Mouse (Mus musculus) heart, embryonic 15.5 days (tissue): ENCODE measurements around the gene Csmd2. TPM values are rescaled to one million over a fixed set of nuclear protein-coding genes. Genes with fewer than 3 reads are reported as not detected.

Experiments
- ATAC-seq: fragments of 200-750 bp; cut with Nextera tagmentation; replicated peaks from 2 replicates; pipeline ENCODE4 v1.8.0; 2017; ENCODE audit warnings: low read depth, moderate TSS enrichment; ENCODE audit not compliant: insufficient number of reproducible peaks, insufficient read depth, low FRiP score
- H3K27ac ChIP-seq: fragments of 300-500 bp; sonication (generic); 2 replicates; pipeline ENCODE4 v1.5.1; 2015; ENCODE audit warnings: mild to moderate bottlenecking, inconsistent platforms
- H3K27me3 ChIP-seq: fragments of 300-500 bp; sonication (generic); 2 replicates; pipeline ENCODE4 v1.6.1; 2015; ENCODE audit warnings: inconsistent platforms
- H3K36me3 ChIP-seq: fragments of 300-500 bp; sonication (generic); 2 replicates; pipeline ENCODE4 v1.6.1; 2015; ENCODE audit warnings: mild to moderate bottlenecking, inconsistent platforms
- H3K4me1 ChIP-seq: fragments of 300-500 bp; sonication (generic); replicated peaks from 2 replicates; pipeline ENCODE4 v1.6.1; 2015; ENCODE audit warnings: inconsistent platforms
- H3K4me2 ChIP-seq: fragments of 300-500 bp; sonication (generic); 2 replicates; pipeline ENCODE4 v1.6.1; 2015; ENCODE audit warnings: inconsistent platforms, mild to moderate bottlenecking, moderate library complexity
- H3K4me3 ChIP-seq: fragments of 300-500 bp; sonication (generic); 2 replicates; pipeline ENCODE4 v1.5.1; 2015; ENCODE audit warnings: mild to moderate bottlenecking, inconsistent platforms
- H3K9ac ChIP-seq: fragments of 300-500 bp; sonication (generic); 2 replicates; pipeline ENCODE4 v1.6.1; 2015; ENCODE audit warnings: mild to moderate bottlenecking, inconsistent platforms
- H3K9me3 ChIP-seq: fragments of 300-500 bp; sonication (generic); replicated peaks from 2 replicates; pipeline ENCODE4 v1.6.1; 2016; ENCODE audit warnings: inconsistent platforms
- WGBS: fragments of 180-500 bp; shearing (Covaris S2); methylation state at CpG from one replicate; pipeline ENCODE4 v1.1.7; 2015; ENCODE audit warnings: mixed read lengths; 5-methylcytosine and 5-hydroxymethylcytosine counted together
- polyA plus RNA-seq: library from polyadenylated mRNA; unstranded; fragments of >200 nt; fragmentation: Nextera tagmentation; extraction: Ambion mirVana; gene quantifications from 2 replicates; pipeline ENCODE4 v1.2.1, GENCODE M21; 2015

Csmd2 gene
- polyA plus RNA-seq, 1 experiment from 2014 or later = 0.06 TPM

DNA sequence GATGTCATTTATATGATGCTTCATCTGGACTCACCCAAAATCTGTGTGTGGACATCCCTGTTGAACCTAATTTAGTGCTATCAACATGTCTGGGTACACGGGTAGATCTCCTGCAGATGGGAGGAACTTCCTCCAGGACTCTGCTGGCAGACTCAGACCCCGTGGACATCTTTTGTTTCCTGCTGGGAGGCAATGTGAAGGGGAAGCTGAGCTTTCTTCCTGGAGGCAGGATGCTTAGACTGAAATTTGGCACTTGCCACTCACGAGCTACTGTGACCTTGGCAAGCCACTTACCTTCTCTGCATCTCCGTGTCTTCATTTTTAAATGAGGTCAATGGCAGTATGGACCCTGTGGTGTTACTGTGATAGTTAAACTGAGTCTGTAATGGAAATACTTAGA lies 378.2 kb downstream of the Csmd2 start:
- Histone ChIP-seq H3K4me3 (no peak overlapping the region), H3K9ac (no peak overlapping the region), H3K9me3 (no peaks in the 10 kb centered on the region), H3K27me3 (no peaks in the 10 kb centered on the region), H3K4me2 (no peak overlapping the region), H3K4me1 (no peaks in the 10 kb centered on the region), H3K27ac (no peak overlapping the region), H3K36me3 (no peaks in the 10 kb centered on the region)
- no peak for ATAC-seq
- WGBS = 63% methylated on average over 4 of the region's 4 CpGs

DNA sequence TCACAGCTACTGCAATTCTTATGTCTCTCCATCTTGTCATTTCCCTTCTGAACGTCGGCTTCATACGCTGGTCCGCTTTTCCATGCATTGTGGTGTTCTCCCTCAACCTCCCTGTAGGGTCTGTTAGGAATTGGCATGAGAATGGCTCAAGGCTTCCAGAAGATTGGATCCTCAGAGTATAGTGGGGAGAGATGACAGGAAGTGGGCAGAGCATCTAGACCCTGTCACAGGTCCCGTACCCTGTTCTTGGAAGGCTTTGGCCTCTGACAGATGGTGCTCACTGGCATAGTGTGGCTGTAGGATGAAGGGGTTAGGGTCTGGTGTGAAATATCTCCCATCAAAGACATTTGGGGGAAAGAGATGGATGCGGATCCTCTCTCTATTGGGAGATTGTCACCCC lies 380.4 kb downstream of the Csmd2 start:
- H3K4me1 ChIP-seq = no peaks in the 10 kb centered on the region
- H3K27ac ChIP-seq = no peak overlapping the region
- H3K9me3 ChIP-seq = no peaks in the 10 kb centered on the region
- no peaks in the 10 kb centered on the region for H3K36me3 ChIP-seq
- H3K27me3 ChIP-seq = no peaks in the 10 kb centered on the region
- WGBS = 89% methylated on average over 6 of the region's 6 CpGs
- ATAC-seq = no peak
- no peak overlapping the region for H3K4me2 ChIP-seq
- no peak overlapping the region for H3K9ac ChIP-seq
- no peak overlapping the region for H3K4me3 ChIP-seq

DNA sequence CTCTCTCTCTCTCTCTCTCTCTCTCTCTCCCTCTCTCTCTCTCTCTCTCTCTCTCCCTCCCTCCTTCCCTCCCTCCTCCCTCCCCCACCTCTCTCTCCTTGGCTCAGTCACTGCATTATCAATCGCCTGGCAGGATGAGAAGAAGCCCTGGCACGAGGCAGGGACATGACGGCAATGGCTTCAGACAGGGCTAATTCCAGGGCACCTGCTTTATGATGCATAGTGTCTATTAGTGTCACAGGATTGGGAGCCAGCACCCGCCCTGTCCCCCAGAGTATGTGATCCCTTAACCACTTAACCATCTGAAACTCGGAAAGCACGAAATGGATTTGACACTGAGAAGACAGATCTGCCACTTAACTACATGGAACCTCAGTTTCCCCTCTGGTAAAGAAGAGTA lies 384.1 kb downstream of the Csmd2 start:
- WGBS = 63% methylated on average over 6 of the region's 6 CpGs
- ATAC-seq = no peak
- H3K36me3 ChIP-seq = no peaks in the 10 kb centered on the region

DNA sequence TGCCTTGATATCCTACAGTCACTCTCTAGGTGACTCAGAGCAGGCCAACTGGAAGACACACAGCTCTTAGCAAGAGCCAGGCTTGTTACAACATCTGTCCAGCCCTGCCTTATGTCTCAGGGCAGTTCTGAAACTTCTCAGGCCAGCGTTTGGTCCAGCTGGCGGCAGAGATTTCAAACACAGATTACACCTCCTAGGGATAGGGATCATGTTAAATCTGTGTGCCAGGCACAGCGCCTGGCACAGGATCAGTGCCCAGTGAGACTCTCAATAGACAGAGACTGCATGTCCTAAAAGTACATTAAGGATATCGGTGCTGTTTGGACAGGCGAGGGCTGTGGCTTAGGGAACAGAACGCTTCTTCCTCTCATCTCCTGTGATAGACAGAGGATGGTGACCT lies 385.5 kb downstream of the Csmd2 start:
- Histone ChIP-seq H3K27me3 (no peaks in the 10 kb centered on the region), H3K9me3 (no peaks in the 10 kb centered on the region), H3K36me3 (no peaks in the 10 kb centered on the region), H3K27ac (no peak overlapping the region), H3K9ac (no peak overlapping the region), H3K4me3 (no peak overlapping the region), H3K4me2 (no peak overlapping the region), H3K4me1 (no peaks in the 10 kb centered on the region)
- WGBS = 77% methylated on average over 6 of the region's 6 CpGs
- no peak for ATAC-seq

More for the DNA sequence above, 384.1 kb downstream of the Csmd2 start:
- H3K27ac ChIP-seq = no peak overlapping the region
- H3K27me3 ChIP-seq = no peaks in the 10 kb centered on the region
- no peak overlapping the region for H3K4me3 ChIP-seq
- no peaks in the 10 kb centered on the region for H3K4me1 ChIP-seq
- H3K9ac ChIP-seq = no peak overlapping the region
- H3K4me2 ChIP-seq = no peak overlapping the region
- H3K9me3 ChIP-seq = no peaks in the 10 kb centered on the region

DNA sequence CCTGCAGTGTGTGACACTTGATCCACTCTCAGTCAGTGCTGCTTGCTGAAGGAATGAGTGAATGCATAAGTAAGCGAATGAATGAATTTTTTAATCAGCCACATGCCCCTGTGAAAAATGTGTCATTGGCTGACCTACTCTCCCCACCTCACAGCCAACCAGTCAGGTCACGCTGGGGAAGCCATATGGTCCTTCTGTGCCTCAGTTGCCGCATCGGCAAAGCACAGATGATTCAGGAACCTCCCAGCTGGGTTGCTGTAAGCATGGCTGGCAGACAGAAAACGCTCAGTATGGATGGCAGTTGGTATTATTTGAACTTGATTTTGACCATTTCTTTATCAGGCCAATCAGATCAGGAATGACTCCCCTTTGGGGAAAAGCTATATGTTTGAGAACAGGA lies 386.4 kb downstream of the Csmd2 start:
- H3K36me3 ChIP-seq = no peaks in the 10 kb centered on the region
- H3K4me2 ChIP-seq = no peak overlapping the region
- H3K9ac ChIP-seq = no peak overlapping the region
- H3K9me3 ChIP-seq = no peaks in the 10 kb centered on the region
- H3K27me3 ChIP-seq = no peaks in the 10 kb centered on the region
- no peaks in the 10 kb centered on the region for H3K4me1 ChIP-seq
- H3K27ac ChIP-seq = no peak overlapping the region
- no peak overlapping the region for H3K4me3 ChIP-seq
- 82% methylated on average over 5 of the region's 5 CpGs for WGBS
- ATAC-seq = no peak

DNA sequence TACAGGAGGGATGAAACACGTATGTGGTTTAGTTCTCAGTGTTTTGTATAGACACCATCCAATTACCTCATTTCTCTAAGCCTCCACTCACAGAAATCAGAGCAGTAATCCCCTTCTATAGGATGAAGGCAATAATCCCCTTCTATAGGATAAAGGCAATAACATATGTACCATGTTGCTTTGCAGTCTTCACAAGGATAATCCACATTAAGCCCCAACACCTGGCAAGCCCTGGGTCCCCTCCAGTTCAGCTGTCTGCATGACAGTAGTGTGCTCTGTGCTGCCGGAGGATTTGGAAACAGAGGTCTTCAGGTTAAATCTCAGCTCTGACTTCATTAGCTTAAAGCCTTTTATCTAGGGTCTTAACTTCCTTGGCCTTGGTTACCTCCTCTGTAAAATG lies 391.3 kb downstream of the Csmd2 start:
- ATAC-seq = no peak
- Histone ChIP-seq H3K36me3 (no peaks in the 10 kb centered on the region), H3K4me2 (no peak overlapping the region), H3K27me3 (no peaks in the 10 kb centered on the region), H3K4me1 (no peaks in the 10 kb centered on the region), H3K27ac (no peak overlapping the region), H3K9me3 (no peaks in the 10 kb centered on the region), H3K4me3 (no peak overlapping the region), H3K9ac (no peak overlapping the region)
- WGBS = 75% methylated on average over 2 of the region's 2 CpGs

DNA sequence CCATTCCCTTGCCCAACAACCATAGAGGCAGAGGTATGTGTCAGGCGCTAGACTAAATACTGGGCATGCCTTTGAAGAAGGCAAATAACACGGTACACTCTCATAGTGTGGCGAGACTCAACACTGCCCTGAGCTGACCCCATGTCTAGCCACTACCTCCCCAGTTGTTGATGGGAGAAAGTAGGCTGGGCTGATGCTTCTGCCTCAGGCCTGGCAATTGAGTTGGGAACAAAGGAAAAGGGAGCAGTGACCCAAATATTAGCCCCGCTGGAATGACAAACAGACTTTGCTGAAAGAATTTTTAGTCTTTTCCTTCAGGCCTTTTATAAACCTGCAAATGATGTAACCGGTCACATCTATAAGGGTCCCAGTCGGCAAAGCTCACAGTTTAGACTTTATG lies 393.7 kb downstream of the Csmd2 start:
- H3K9me3 ChIP-seq = no peaks in the 10 kb centered on the region
- no peak overlapping the region for H3K9ac ChIP-seq
- H3K36me3 ChIP-seq = no peaks in the 10 kb centered on the region
- H3K4me1 ChIP-seq = no peaks in the 10 kb centered on the region
- no peaks in the 10 kb centered on the region for H3K27me3 ChIP-seq
- no peak overlapping the region for H3K4me2 ChIP-seq
- no peak for ATAC-seq
- H3K4me3 ChIP-seq = no peak overlapping the region
- no peak overlapping the region for H3K27ac ChIP-seq
- WGBS = 79% methylated on average over 6 of the region's 6 CpGs

DNA sequence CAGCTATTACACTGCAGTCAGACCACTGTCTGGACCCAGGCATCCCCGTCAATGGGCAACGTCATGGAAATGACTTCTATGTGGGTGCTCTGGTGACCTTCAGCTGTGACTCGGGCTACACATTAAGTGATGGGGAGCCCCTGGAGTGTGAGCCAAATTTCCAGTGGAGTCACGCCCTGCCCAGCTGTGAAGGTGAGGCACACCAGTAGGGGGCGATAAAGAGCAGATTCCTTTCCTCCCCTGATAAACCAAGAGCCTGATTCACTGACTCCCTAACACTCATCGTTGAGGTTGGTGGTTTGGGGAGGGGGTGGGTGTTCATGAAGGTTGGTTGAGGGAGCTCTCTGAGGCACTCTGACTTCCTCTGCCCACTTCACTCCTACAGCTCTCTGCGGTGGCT lies 396.1 kb downstream of the Csmd2 start:
- Histone ChIP-seq H3K4me3 (no peak overlapping the region), H3K27ac (no peak overlapping the region), H3K4me1 (no peaks in the 10 kb centered on the region), H3K9ac (no peak overlapping the region), H3K4me2 (no peak overlapping the region), H3K36me3 (no peaks in the 10 kb centered on the region), H3K9me3 (no peaks in the 10 kb centered on the region), H3K27me3 (no peaks in the 10 kb centered on the region)
- no peak for ATAC-seq
- WGBS = 76% methylated on average over 7 of the region's 7 CpGs

DNA sequence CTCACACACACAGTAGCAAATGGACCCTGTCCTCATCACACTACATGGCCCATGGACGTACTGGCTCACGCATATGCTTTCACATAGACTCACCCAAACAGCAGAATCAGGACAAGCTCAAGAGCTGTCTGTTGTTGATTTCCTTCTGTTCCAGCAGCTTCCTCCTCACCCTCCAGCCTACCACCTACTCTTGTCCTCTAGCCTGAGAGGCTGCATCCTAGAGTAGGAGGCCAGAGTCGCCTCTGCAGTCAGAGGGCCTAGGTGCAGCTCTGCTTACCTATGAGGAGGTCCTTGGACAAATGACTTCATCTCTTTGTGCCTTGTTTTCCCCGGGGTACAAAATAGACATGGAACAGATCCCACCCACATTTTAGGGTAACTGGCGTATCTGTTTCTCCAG lies 403.8 kb downstream of the Csmd2 start:
- ATAC-seq = no peak
- no peaks in the 10 kb centered on the region for H3K27me3 ChIP-seq
- no peaks in the 10 kb centered on the region for H3K9me3 ChIP-seq
- H3K4me2 ChIP-seq = no peak overlapping the region
- WGBS = 81% methylated on average over 5 of the region's 5 CpGs
- H3K4me1 ChIP-seq = no peaks in the 10 kb centered on the region
- H3K9ac ChIP-seq = no peak overlapping the region
- H3K36me3 ChIP-seq = no peaks in the 10 kb centered on the region
- H3K4me3 ChIP-seq = no peak overlapping the region
- no peak overlapping the region for H3K27ac ChIP-seq

DNA sequence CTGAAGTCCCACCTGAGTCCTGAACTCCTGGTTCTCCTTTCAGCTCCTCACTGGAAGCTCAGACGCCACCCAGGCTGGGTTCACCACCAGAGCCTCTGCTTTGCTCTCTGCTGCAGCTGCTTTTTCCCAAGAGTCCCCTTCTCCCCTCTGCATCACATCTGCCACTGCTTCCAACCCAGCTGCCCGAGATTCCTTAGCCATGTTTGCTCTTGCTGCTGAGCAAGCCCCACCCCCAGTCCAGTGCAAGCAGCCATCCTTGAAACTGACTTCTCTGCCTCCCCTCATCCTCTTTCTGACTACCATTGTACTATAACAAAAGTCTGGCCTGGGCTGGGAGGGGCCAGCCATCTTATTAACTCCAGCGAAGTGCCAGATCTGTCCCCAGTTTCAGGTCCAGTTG lies 404.6 kb downstream of the Csmd2 start:
- H3K9ac ChIP-seq = no peak overlapping the region
- WGBS = 45% methylated on average over 3 of the region's 3 CpGs
- H3K36me3 ChIP-seq = no peaks in the 10 kb centered on the region
- H3K27me3 ChIP-seq = no peaks in the 10 kb centered on the region
- H3K9me3 ChIP-seq = no peaks in the 10 kb centered on the region
- H3K4me1 ChIP-seq = no peaks in the 10 kb centered on the region
- no peak overlapping the region for H3K4me3 ChIP-seq
- no peak for ATAC-seq
- H3K27ac ChIP-seq = no peak overlapping the region
- H3K4me2 ChIP-seq = no peak overlapping the region

DNA sequence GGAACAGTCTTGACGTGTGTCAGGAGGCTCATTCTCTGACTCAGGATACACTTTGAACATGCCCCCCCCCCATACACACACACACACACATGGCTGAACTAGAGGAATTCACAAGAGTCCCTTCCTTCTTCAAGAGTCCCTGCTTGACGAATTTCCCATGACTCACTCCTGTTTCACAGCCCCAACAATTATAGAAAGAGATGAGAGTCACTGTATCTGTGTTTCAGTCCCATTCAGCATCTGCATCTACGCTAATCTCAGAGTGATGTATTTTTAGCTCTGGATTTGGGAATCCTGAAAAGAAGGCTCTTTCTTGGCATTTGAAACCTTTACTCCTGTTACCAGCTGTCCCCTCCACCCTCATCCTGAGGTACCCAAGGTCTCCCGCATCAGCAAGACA lies 406.2 kb downstream of the Csmd2 start:
- Histone ChIP-seq H3K27ac (no peak overlapping the region), H3K9ac (no peak overlapping the region), H3K4me1 (peaks cover 3% of the 10 kb centered on the region; the same call in 1 of the 2 replicates), H3K4me2 (no peak overlapping the region), H3K27me3 (no peaks in the 10 kb centered on the region), H3K36me3 (no peaks in the 10 kb centered on the region), H3K9me3 (no peaks in the 10 kb centered on the region), H3K4me3 (no peak overlapping the region)
- ATAC-seq = no peak
- 70% methylated on average over 4 of the region's 4 CpGs for WGBS

DNA sequence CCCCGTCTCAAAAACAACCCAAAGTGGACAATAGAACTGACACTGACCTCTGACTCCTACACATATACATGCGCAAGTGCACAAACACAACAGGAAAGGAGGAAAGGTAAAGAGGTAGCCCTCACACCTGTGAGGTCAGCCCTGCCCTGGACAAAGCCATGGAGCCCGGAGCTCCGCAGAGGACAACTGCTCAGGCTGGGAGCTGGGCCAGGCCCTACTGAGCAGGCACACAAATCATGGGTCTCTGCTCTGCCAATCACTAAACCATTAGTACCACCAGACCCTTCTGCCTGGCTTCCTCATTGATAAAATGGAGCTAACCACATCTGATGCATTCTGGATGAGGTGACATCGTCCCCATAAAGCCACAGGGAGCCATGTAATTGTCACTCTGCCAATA lies 409.0 kb downstream of the Csmd2 start:
- H3K9ac ChIP-seq = no peak overlapping the region
- no peaks in the 10 kb centered on the region for H3K27me3 ChIP-seq
- 88% methylated on average over 5 of the region's 5 CpGs for WGBS

More for the DNA sequence above, 409.0 kb downstream of the Csmd2 start:
- Histone ChIP-seq H3K9me3 (no peaks in the 10 kb centered on the region), H3K4me3 (no peak overlapping the region), H3K4me2 (no peak overlapping the region), H3K4me1 (peaks cover 5% of the 10 kb centered on the region; the same call in 1 of the 2 replicates), H3K36me3 (no peaks in the 10 kb centered on the region), H3K27ac (no peak overlapping the region)
- ATAC-seq = no peak
